Mouse (Mus musculus) midbrain, postnatal 0 days (tissue): ENCODE results near the gene Mrpl23. TPM values are rescaled to one million over a fixed set of nuclear protein-coding genes. Genes with fewer than 3 reads are reported as not detected.

ENCODE experiments used
- ATAC-seq: fragments of 200-750 bp; cut with Nextera tagmentation; 2 replicates; pipeline ENCODE4 v1.8.0; 2017; ENCODE audit warnings: moderate number of reproducible peaks, mild to moderate bottlenecking, moderate TSS enrichment, moderate library complexity; ENCODE audit not compliant: low FRiP score
- DNase-seq: peaks from one replicate; pipeline ENCODE4 v3.0.0-alpha.2; 2015; ENCODE audit warnings: low spot score
- H3K27ac ChIP-seq: fragments of 300-500 bp; sonication (generic); 2 replicates; pipeline ENCODE4 v1.5.1; 2014; ENCODE audit warnings: low read depth, mild to moderate bottlenecking, low read length, mixed read lengths
- H3K27me3 ChIP-seq: fragments of 300-500 bp; sonication (generic); 2 replicates; pipeline ENCODE4 v1.6.1; 2014; ENCODE audit warnings: low read length, control low read depth, mixed read lengths; ENCODE audit not compliant: insufficient read depth
- H3K36me3 ChIP-seq: fragments of 300-500 bp; sonication (generic); 2 replicates; pipeline ENCODE4 v1.6.1; 2014; ENCODE audit warnings: low read length, control low read depth, mixed read lengths; ENCODE audit not compliant: insufficient read depth
- H3K4me1 ChIP-seq: fragments of 300-500 bp; sonication (generic); 2 replicates; pipeline ENCODE4 v1.6.1; 2014; ENCODE audit warnings: mild to moderate bottlenecking, control low read depth, antibody characterized with exemption, low read length, mixed read lengths; ENCODE audit not compliant: insufficient read depth
- H3K4me2 ChIP-seq: fragments of 300-500 bp; sonication (generic); 2 replicates; pipeline ENCODE4 v1.6.1; 2014; ENCODE audit warnings: low read depth, mild to moderate bottlenecking, low read length, mixed read lengths; ENCODE audit not compliant: poor library complexity, severe bottlenecking
- H3K4me3 ChIP-seq: fragments of 300-500 bp; sonication (generic); 2 replicates; pipeline ENCODE4 v1.5.1; 2014; ENCODE audit warnings: low read depth, mild to moderate bottlenecking, low read length, moderate library complexity
- H3K9ac ChIP-seq: fragments of 300-500 bp; sonication (generic); replicated peaks from 2 replicates; pipeline ENCODE4 v1.6.1; 2014; ENCODE audit warnings: mild to moderate bottlenecking, low read length, moderate library complexity, mixed read lengths; ENCODE audit not compliant: poor library complexity, severe bottlenecking
- H3K9me3 ChIP-seq: fragments of 300-500 bp; sonication (generic); 2 replicates; pipeline ENCODE4 v1.6.1; 2016; ENCODE audit warnings: low read length, control low read depth
- CTCF ChIP-seq: IDR thresholded peaks from 2 replicates; pipeline ENCODE4 v1.5.1; 2016; ENCODE audit warnings: antibody characterized with exemption, mild to moderate bottlenecking
- WGBS: fragments of 180-500 bp; shearing (Covaris S2); extraction: QIAGEN DNeasy Blood & Tissue Kit; methylation state at CpG from one replicate; pipeline ENCODE4 v1.1.7; 2014; 5-methylcytosine and 5-hydroxymethylcytosine counted together
- polyA plus RNA-seq: library from polyadenylated mRNA; unstranded; fragments of >200 nt; fragmentation: Nextera tagmentation; extraction: Ambion mirVana; gene quantifications from 2 replicates; pipeline ENCODE4 v1.2.1, GENCODE M21; 2015
- total RNA-seq: library from RNA; depleted of rRNA; stranded (reverse); fragments of >200 nt; gene quantifications from 2 replicates; pipeline ENCODE4 v1.2.3, GENCODE M21; 2014

Gene Mrpl23
- total and polyA plus RNA-seq, 2 experiments from 2014 or later = 24.6 to 60.8 TPM

GRCm38 (mm10) chr7:142555366-142556088 is 23.0 kb downstream of the Mrpl23 start:
- H3K36me3 ChIP-seq = no peaks in the 10 kb centered on the region
- no peaks in the 10 kb centered on the region for H3K4me1 ChIP-seq
- H3K27me3 ChIP-seq = no peaks in the 10 kb centered on the region
- no peak overlapping the region for H3K4me2 ChIP-seq
- no peaks in the 10 kb centered on the region for H3K9me3 ChIP-seq
- DNase-seq = no peak
- TF ChIP-seq CTCF = no peak
- no peak overlapping the region for H3K9ac ChIP-seq
- no peak for ATAC-seq
- WGBS = 85% methylated on average over 8 of the region's 8 CpGs
- H3K4me3 ChIP-seq = no peak overlapping the region
- no peak overlapping the region for H3K27ac ChIP-seq

DNA sequence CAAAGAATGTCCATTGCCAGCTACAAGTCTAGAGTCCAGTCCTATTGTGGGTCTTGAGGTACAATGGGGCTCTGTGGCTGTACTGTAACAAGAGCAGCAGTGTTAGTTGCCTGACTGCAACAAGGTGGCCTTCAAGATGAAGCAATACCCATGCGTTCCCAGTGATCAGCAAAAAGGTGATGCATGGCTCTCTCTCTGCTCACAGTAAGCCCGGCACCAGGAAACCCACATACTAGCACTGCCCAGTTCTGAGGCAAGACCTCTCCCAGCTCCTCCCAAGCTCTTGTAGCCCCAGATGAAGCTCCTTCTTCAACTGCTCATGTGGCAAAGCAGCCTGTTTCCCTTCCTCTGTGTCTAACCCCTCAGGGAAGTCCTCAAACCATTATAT is 23.6 kb downstream of the Mrpl23 start:
- no peak for TF ChIP-seq CTCF
- H3K4me2 ChIP-seq = no peak overlapping the region
- H3K36me3 ChIP-seq = no peaks in the 10 kb centered on the region
- WGBS = 98% methylated on average over 2 of the region's 2 CpGs
- H3K27me3 ChIP-seq = no peaks in the 10 kb centered on the region
- H3K9ac ChIP-seq = no peak overlapping the region
- ATAC-seq (no peak), DNase-seq (no peak)
- H3K4me3 ChIP-seq = no peak overlapping the region
- H3K27ac ChIP-seq = no peak overlapping the region
- no peaks in the 10 kb centered on the region for H3K4me1 ChIP-seq
- no peaks in the 10 kb centered on the region for H3K9me3 ChIP-seq

DNA sequence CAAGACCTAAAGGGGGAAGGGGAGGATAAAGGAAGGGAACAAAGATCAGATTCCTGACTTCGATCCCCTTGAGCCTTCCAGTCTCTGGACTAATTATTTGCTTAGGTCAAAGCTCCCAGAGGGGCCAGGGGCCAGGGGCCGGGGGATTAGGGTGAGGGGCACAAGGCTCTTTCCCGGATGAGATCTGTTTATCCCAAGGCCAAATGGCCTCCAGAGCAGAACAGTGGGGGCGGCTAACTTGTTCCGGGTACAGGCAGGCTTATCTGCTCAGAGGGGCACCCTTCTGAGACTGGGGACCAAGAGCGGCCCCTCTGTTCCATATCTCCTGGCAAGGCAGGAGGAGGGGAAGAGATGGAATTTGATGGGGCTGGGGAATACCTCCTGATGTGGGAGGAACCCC is 25.2 kb downstream of the Mrpl23 start:
- no peaks in the 10 kb centered on the region for H3K9me3 ChIP-seq
- H3K9ac ChIP-seq = no peak overlapping the region
- TF ChIP-seq CTCF = no peak
- 30% methylated on average over 6 of the region's 6 CpGs for WGBS
- no peak for DNase-seq
- no peak for ATAC-seq
- no peaks in the 10 kb centered on the region for H3K36me3 ChIP-seq
- H3K4me3 ChIP-seq = no peak overlapping the region
- H3K4me2 ChIP-seq = no peak overlapping the region
- no peaks in the 10 kb centered on the region for H3K27me3 ChIP-seq
- no peak overlapping the region for H3K27ac ChIP-seq
- no peaks in the 10 kb centered on the region for H3K4me1 ChIP-seq

DNA sequence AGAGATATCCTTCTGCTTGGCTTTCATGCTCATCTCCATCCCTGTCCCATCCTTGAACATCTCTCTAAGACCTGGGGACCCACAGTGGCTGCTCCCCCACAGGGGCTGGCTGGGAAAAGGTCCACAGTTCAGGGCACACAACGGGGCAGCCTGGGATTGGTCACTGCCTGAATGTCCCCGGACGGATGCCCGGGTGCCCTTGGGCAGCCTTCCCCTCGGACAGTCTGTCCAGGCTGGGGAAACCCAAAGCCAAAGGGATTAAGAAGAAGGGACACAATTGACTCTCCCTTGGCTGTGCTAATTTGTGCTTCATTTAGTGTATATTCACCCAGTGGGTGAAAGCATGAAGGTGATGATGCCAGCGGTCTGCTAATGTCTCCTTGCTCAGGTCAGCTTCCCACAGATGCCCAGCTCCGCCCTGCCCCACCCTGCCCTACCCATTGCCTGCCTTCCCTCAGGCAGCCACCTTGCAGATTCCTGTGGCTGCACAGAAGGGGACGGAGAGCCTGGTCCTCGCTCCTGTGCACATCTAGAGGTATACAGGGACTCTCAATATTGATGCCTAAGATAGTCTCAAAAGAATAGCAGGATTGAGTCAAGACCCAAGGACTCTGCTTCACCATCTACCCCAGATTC is 26.1 kb downstream of the Mrpl23 start:
- Histone ChIP-seq H3K9ac (no peak overlapping the region), H3K36me3 (no peaks in the 10 kb centered on the region), H3K27me3 (no peaks in the 10 kb centered on the region), H3K4me2 (no peak overlapping the region), H3K9me3 (no peaks in the 10 kb centered on the region), H3K4me1 (no peaks in the 10 kb centered on the region), H3K4me3 (no peak overlapping the region), H3K27ac (no peak overlapping the region)
- WGBS = 92% methylated on average over 9 of the region's 9 CpGs
- ATAC-seq = no peak
- no peak for TF ChIP-seq CTCF
- no peak for DNase-seq

DNA sequence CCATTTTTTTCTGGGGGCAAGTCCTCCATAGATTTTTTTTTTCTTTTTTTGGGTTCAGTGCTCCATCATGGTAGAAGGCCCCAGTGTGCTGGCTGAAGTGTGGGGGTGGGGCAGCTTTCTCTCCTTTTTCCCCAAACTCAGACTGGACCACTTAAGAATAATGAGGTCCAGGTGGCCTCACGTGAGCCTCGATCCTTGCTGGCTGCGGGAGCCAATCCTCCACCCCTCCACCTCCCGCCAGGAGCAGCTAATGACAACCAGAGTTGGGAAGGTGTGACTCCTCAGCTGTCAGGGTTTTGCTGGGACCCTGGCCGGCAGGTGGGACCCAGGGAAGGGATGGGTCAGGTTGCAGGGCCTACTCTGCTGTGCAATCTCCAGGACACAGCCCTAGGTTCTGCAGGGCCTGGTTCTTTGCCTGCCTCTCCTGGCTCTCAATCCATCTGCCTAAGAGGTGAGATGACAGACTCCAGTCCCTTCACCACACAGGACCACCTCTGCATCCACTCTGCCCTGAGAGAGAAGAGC is 27.2 kb downstream of the Mrpl23 start:
- Histone ChIP-seq H3K27me3 (no peaks in the 10 kb centered on the region), H3K27ac (no peak overlapping the region), H3K4me1 (no peaks in the 10 kb centered on the region), H3K9ac (no peak overlapping the region), H3K4me2 (no peak overlapping the region), H3K4me3 (no peak overlapping the region), H3K36me3 (no peaks in the 10 kb centered on the region), H3K9me3 (no peaks in the 10 kb centered on the region)
- WGBS = 81% methylated on average over 5 of the region's 5 CpGs
- TF ChIP-seq CTCF = no peak
- no peak for DNase-seq
- no peak for ATAC-seq
